12 mouse cellular contexts compared by ENCODE assay signal in the genomic region with DNA sequence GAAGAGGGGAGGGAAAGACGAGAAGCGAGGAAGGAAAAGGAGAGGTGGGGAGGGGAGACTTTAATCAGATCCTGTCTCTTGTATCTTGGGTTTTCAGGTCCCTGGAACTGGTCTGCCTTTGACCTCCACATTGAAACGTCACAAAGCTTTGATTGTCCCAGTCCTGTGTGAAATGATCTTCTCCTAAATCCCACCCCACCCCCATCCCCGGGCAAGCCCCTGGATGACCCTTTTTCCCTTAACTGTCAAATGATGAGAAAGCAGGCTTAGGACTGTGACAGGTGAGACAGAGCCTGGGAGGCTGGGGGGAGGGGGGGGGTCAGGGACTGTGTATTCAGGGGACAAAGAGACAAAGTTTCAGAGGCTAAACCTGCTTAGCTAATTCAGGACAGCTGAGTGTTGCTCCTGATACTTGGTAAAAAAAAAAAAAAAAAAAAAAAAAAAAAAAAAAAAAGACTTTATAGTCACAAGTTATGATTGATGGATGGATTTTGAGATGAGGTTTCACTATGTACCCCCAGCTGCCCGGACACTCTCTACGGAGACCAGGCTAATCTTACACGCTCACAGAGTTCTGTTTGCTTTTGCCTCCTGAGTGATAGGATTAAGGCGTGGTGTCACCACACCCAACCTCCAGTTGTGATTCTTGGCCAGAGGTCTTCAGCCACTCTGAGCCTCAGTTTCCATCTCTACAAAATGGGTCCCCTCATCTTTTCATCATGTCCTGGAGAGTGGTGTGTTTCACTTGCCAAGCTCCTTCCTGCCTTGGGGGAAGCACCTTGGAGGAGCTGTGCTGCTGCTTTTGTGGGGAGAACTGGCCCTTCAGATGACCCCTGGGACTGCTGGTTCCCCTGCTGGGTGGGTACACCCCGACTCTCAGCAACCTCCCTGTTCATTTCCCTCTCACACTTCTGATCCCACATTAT. TPM values are rescaled to one million over a fixed set of nuclear protein-coding genes. Genes with fewer than 3 reads are reported as not detected.
A peak's percentile ranks its signal among the peaks of the same experiment; 100 is the strongest.
DNase-seq lines count a peak whose midpoint lies in the region; ATAC-seq and TF ChIP-seq lines count a peak whose summit lies in the region.
"Had no signal": no experiment of that assay in that cellular context is flagged by ENCODE, and none has a peak within 500 bp of the region (broad histone marks: within the 10 kb centered on the region; RNA-seq: fewer than 3 reads in every experiment).

No protein-coding gene starts in this region.

- H3K27me3 ChIP-seq in heart, embryonic 15.5 days, result peaks cover 2% of the 10 kb centered on the region; the same call in 1 of the 2 replicates
- H3K27me3 ChIP-seq in midbrain, embryonic 12.5 days, result peaks cover 42% of the 10 kb centered on the region
- peaks cover 11% of the 10 kb centered on the region; the same call in 1 of the 2 replicates for H3K27me3 ChIP-seq in midbrain, embryonic 15.5 days (replicated peaks)
- H3K27me3 ChIP-seq in embryonic facial prominence, embryonic 10.5 days (replicated peaks; ENCODE audit: low read depth, poor library complexity, severe bottlenecking), result peaks cover 57% of the 10 kb centered on the region

- ATAC-seq in heart, embryonic 15.5 days (replicated peaks; ENCODE audit: insufficient number of reproducible peaks, insufficient read depth, low FRiP score, low read depth), result no peak
- ATAC-seq in midbrain, embryonic 12.5 days (ENCODE audit: low FRiP score, low read depth), result no peak
- ATAC-seq in midbrain, embryonic 15.5 days (replicated peaks), result no peak

- H3K4me1 ChIP-seq in heart, embryonic 15.5 days (replicated peaks), result peaks cover 48% of the 10 kb centered on the region
- peaks cover 23% of the 10 kb centered on the region for H3K4me1 ChIP-seq in midbrain, embryonic 12.5 days
- 0 out of 2 replicates have a peak, but pooled peaks cover 7% of the 10 kb centered on the region for H3K4me1 ChIP-seq in midbrain, embryonic 15.5 days
- H3K4me1 ChIP-seq in embryonic facial prominence, embryonic 10.5 days, result peaks cover 65% of the 10 kb centered on the region
- H3K4me1 ChIP-seq in olfactory bulb, adult 2 months (ENCODE audit: control insufficient read depth, insufficient read depth, low read length), result peaks cover 16% of the 10 kb centered on the region

- no peaks in the 10 kb centered on the region for H3K9me3 ChIP-seq in heart, embryonic 15.5 days (replicated peaks)
- no peaks in the 10 kb centered on the region for H3K9me3 ChIP-seq in midbrain, embryonic 12.5 days
- no peaks in the 10 kb centered on the region for H3K9me3 ChIP-seq in midbrain, embryonic 15.5 days
- H3K9me3 ChIP-seq in embryonic facial prominence, embryonic 10.5 days, result no peaks in the 10 kb centered on the region

- intact Hi-C loops in heart, postnatal 25 days (cut with DNase I), result no loop called here

- peak overlapping the region; percentile 20; the same call in 1 of the 2 replicates for H3K27ac ChIP-seq in heart, embryonic 15.5 days
- H3K27ac ChIP-seq in midbrain, embryonic 12.5 days (replicated peaks), result no peak overlapping the region
- H3K27ac ChIP-seq in midbrain, embryonic 15.5 days, result no peak overlapping the region
- peak overlapping the region; percentile 84 for H3K27ac ChIP-seq in embryonic facial prominence, embryonic 10.5 days (replicated peaks)
- H3K27ac ChIP-seq in olfactory bulb, adult 2 months (ENCODE audit: insufficient read depth, low read depth, low read length), result peak overlapping the region; percentile 10; the same call in 1 of the 2 replicates

- H3K4me3 ChIP-seq in heart, embryonic 15.5 days, result no peak overlapping the region
- no peak overlapping the region for H3K4me3 ChIP-seq in midbrain, embryonic 12.5 days
- no peak overlapping the region for H3K4me3 ChIP-seq in midbrain, embryonic 15.5 days
- peak overlapping the region; percentile 46 for H3K4me3 ChIP-seq in embryonic facial prominence, embryonic 10.5 days
- H3K4me3 ChIP-seq in olfactory bulb, adult 2 months (ENCODE audit: insufficient read depth, low read depth, low read length), result no peak overlapping the region

- 39% methylated on average over 9 of the region's 9 CpGs for WGBS in heart, embryonic 15.5 days
- 25% methylated on average over 9 of the region's 9 CpGs for WGBS in midbrain, embryonic 12.5 days
- 28% methylated on average over 9 of the region's 9 CpGs for WGBS in midbrain, embryonic 15.5 days
- 33% methylated on average over 9 of the region's 9 CpGs for WGBS in embryonic facial prominence, embryonic 10.5 days
- 55% methylated on average over 9 of the region's 9 CpGs for WGBS in olfactory bulb, adult 2 months

- H3K4me2 ChIP-seq in heart, embryonic 15.5 days, result no peak overlapping the region
- H3K4me2 ChIP-seq in midbrain, embryonic 12.5 days (replicated peaks), result peak overlapping the region; percentile 40; the same call in 1 of the 2 replicates
- no peak overlapping the region for H3K4me2 ChIP-seq in midbrain, embryonic 15.5 days

- TF ChIP-seq CTCF in olfactory bulb, adult 2 months (IDR thresholded peaks at IDR 0.05; ENCODE audit: insufficient read depth, low read depth, low read length), result no peak

- H3K9ac ChIP-seq in heart, embryonic 15.5 days, result no peak overlapping the region
- no peak overlapping the region; the same call in 1 of the 2 replicates for H3K9ac ChIP-seq in midbrain, embryonic 12.5 days (replicated peaks)
- H3K9ac ChIP-seq in midbrain, embryonic 15.5 days, result no peak overlapping the region

- H3K36me3 ChIP-seq in heart, embryonic 15.5 days, result no peaks in the 10 kb centered on the region
- H3K36me3 ChIP-seq in midbrain, embryonic 12.5 days, result no peaks in the 10 kb centered on the region
- no peaks in the 10 kb centered on the region for H3K36me3 ChIP-seq in midbrain, embryonic 15.5 days (replicated peaks)
- H3K36me3 ChIP-seq in embryonic facial prominence, embryonic 10.5 days (replicated peaks), result no peaks in the 10 kb centered on the region

- DNase-seq in heart, postnatal 25 days (ENCODE audit: low spot score), result no peak
- peak; percentile 60 for DNase-seq in embryonic facial prominence, embryonic 10.5 days (ENCODE audit: low spot score)
- no peak for DNase-seq in urinary bladder, adult 18-20 months (ENCODE audit: low spot score in 2 of 2)

- TF ChIP-seq POLR2A in olfactory bulb, adult 2 months (IDR thresholded peaks at IDR 0.05; ENCODE audit: insufficient read depth, low read depth, low read length), result no peak

RNA-seq across cellular contexts. Expression of a gene that starts 5.4 kb away (rescaled TPM):
- 16.2 and 33.9 TPM in 2 replicates for polyA plus RNA-seq in heart, embryonic 15.5 days (2015; fragmentation: Nextera tagmentation; extraction: Ambion mirVana)
- total RNA-seq in heart, postnatal 25 days (2021), result 10 to 100 TPM; 33.0 to 41.0 TPM
- 32.7 and 38.2 TPM in 2 replicates for polyA plus RNA-seq in midbrain, embryonic 12.5 days (2016; fragmentation: Nextera tagmentation; extraction: Ambion mirVana)
- polyA plus RNA-seq in midbrain, embryonic 15.5 days (2015; fragmentation: Nextera tagmentation; extraction: Ambion mirVana), result 37.3 and 39.8 TPM in 2 replicates
- polyA plus RNA-seq in embryonic facial prominence, embryonic 10.5 days (2016; fragmentation: Nextera tagmentation; extraction: Ambion mirVana), result 32.0 and 32.8 TPM in 2 replicates
- polyA plus RNA-seq in olfactory bulb, adult 2 months (2012; ENCODE audit: insufficient read depth, insufficient read length, low replicate concordance, missing spikeins), result 185 TPM in 1 of 2 replicates, not detected in the other

RNA-seq across cellular contexts. Expression of a gene that starts 18.7 kb away (rescaled TPM):
- not detected in 2 replicates for polyA plus RNA-seq in heart, embryonic 15.5 days (2015; fragmentation: Nextera tagmentation; extraction: Ambion mirVana)
- not detected for total RNA-seq in heart, postnatal 25 days (2021)
- not detected in 2 replicates for polyA plus RNA-seq in midbrain, embryonic 12.5 days (2016; fragmentation: Nextera tagmentation; extraction: Ambion mirVana)
- not detected in 2 replicates for polyA plus RNA-seq in midbrain, embryonic 15.5 days (2015; fragmentation: Nextera tagmentation; extraction: Ambion mirVana)
- polyA plus RNA-seq in embryonic facial prominence, embryonic 10.5 days (2016; fragmentation: Nextera tagmentation; extraction: Ambion mirVana), result not detected in 2 replicates
- polyA plus RNA-seq in olfactory bulb, adult 2 months (2012; ENCODE audit: insufficient read depth, insufficient read length, low replicate concordance, missing spikeins), result not detected in 2 replicates
- total RNA-seq: gastrocnemius, postnatal 14 days; layer of hippocampus, adult 8-10 months had no signal
- polyA plus RNA-seq: embryonic facial prominence, embryonic 14.5 days; stomach, embryonic 14.5 days had no signal

RNA-seq across cellular contexts. Expression of a gene that starts 37.3 kb away (rescaled TPM):
- polyA plus RNA-seq in heart, embryonic 15.5 days (2015; fragmentation: Nextera tagmentation; extraction: Ambion mirVana), result not detected in 2 replicates
- not detected for total RNA-seq in heart, postnatal 25 days (2021)
- polyA plus RNA-seq in midbrain, embryonic 12.5 days (2016; fragmentation: Nextera tagmentation; extraction: Ambion mirVana), result not detected in 2 replicates
- not detected in 2 replicates for polyA plus RNA-seq in midbrain, embryonic 15.5 days (2015; fragmentation: Nextera tagmentation; extraction: Ambion mirVana)
- polyA plus RNA-seq in embryonic facial prominence, embryonic 10.5 days (2016; fragmentation: Nextera tagmentation; extraction: Ambion mirVana), result not detected in 2 replicates
- polyA plus RNA-seq in olfactory bulb, adult 2 months (2012; ENCODE audit: insufficient read depth, insufficient read length, low replicate concordance, missing spikeins), result not detected in 2 replicates
- total RNA-seq: gastrocnemius, postnatal 14 days; layer of hippocampus, adult 8-10 months had no signal
- polyA plus RNA-seq: embryonic facial prominence, embryonic 14.5 days; stomach, embryonic 14.5 days had no signal

RNA-seq across cellular contexts. Expression of a gene that starts 48.7 kb away (rescaled TPM):
- 1.1 and 1.2 TPM in 2 replicates for polyA plus RNA-seq in heart, embryonic 15.5 days (2015; fragmentation: Nextera tagmentation; extraction: Ambion mirVana)
- total RNA-seq in heart, postnatal 25 days (2021), result not detected
- polyA plus RNA-seq in midbrain, embryonic 12.5 days (2016; fragmentation: Nextera tagmentation; extraction: Ambion mirVana), result not detected in 2 replicates
- 0.36 TPM in 1 of 2 replicates, not detected in the other for polyA plus RNA-seq in midbrain, embryonic 15.5 days (2015; fragmentation: Nextera tagmentation; extraction: Ambion mirVana)
- not detected in 2 replicates for polyA plus RNA-seq in embryonic facial prominence, embryonic 10.5 days (2016; fragmentation: Nextera tagmentation; extraction: Ambion mirVana)
- polyA plus RNA-seq in olfactory bulb, adult 2 months (2012; ENCODE audit: insufficient read depth, insufficient read length, low replicate concordance, missing spikeins), result not detected in 2 replicates
- total RNA-seq: gastrocnemius, postnatal 14 days; layer of hippocampus, adult 8-10 months had no signal
- polyA plus RNA-seq: brain, embryonic 14.5 days; embryonic facial prominence, embryonic 14.5 days had no signal

Comparison
In these comparisons a context has a peak if more than half of its experiments do, and no peak if none do; other contexts are left out.
1. H3K27ac ChIP-seq: peak in heart, embryonic 15.5 days (single experiment), embryonic facial prominence, embryonic 10.5 days (single experiment) and olfactory bulb, adult 2 months (single experiment); none in midbrain, embryonic 12.5 days (single experiment) and midbrain, embryonic 15.5 days (single experiment).